Mouse (Mus musculus): Measurements from ENCODE around the gene Sf3a2.

Gene Sf3a2

GRCm38 (mm10) chr10:80775731-80776130, 22.3 kb upstream of the Sf3a2 start:
- in situ Hi-C loops (cut with MboI, MseI), result no loop called here

- in situ Hi-C loops (cut with MboI, MseI), result no loop called here
Measured at GRCm38 (mm10) chr10:80776358-80776869, 21.6 kb upstream of the Sf3a2 start.

- in situ Hi-C loops (cut with MboI, MseI), result no loop called here
Measured at GRCm38 (mm10) chr10:80777123-80777522, 20.9 kb upstream of the Sf3a2 start.

- in situ Hi-C loops (cut with MboI, MseI), result no loop called here
Measured at GRCm38 (mm10) chr10:80779565-80779964, 18.4 kb upstream of the Sf3a2 start.

GRCm38 (mm10) chr10:80784302-80784701, 13.7 kb upstream of the Sf3a2 start:
- in situ Hi-C loops (cut with MboI, MseI), result no loop called here

- in situ Hi-C loops (cut with MboI, MseI), result loop anchor here (5.0 kb wide), 1 partner anchor 68 kb away; no protein-coding TSS in a partner anchor
Measured at GRCm38 (mm10) chr10:80784871-80785270, 13.1 kb upstream of the Sf3a2 start.

- in situ Hi-C loops (cut with MboI, MseI), result loop anchor here (5.0 kb wide), 1 partner anchor 69 kb away; no protein-coding TSS in a partner anchor
Measured at GRCm38 (mm10) chr10:80785963-80786362, 12.0 kb upstream of the Sf3a2 start.

- in situ Hi-C loops (cut with MboI, MseI), result loop anchor here (5.0 kb wide), 1 partner anchor 70 kb away; no protein-coding TSS in a partner anchor
Measured at GRCm38 (mm10) chr10:80787517-80787916, 10.5 kb upstream of the Sf3a2 start.

GRCm38 (mm10) chr10:80790761-80791404, 7.1 kb upstream of the Sf3a2 start:
- in situ Hi-C loops (cut with MboI, MseI), result no loop called here

- in situ Hi-C loops (cut with MboI, MseI), result no loop called here
Measured at GRCm38 (mm10) chr10:80791476-80792174, 6.4 kb upstream of the Sf3a2 start.

GRCm38 (mm10) chr10:80792175-80793032, 5.6 kb upstream of the Sf3a2 start:
- in situ Hi-C loops (cut with MboI, MseI), result no loop called here

GRCm38 (mm10) chr10:80793033-80793784, 4.8 kb upstream of the Sf3a2 start:
- in situ Hi-C loops (cut with MboI, MseI), result no loop called here

- in situ Hi-C loops (cut with MboI, MseI), result no loop called here
Measured at GRCm38 (mm10) chr10:80793803-80794202, 4.2 kb upstream of the Sf3a2 start.

GRCm38 (mm10) chr10:80794750-80795149, 3.2 kb upstream of the Sf3a2 start:
- in situ Hi-C loops (cut with MboI, MseI), result no loop called here

- in situ Hi-C loops (cut with MboI, MseI), result no loop called here
Measured at GRCm38 (mm10) chr10:80796307-80796848, 1.6 kb upstream of the Sf3a2 start.

GRCm38 (mm10) chr10:80797186-80798149, 530 bp upstream of the Sf3a2 start:
- in situ Hi-C loops (cut with MboI, MseI), result no loop called here

GRCm38 (mm10) chr10:80799070-80799566, 1.1 kb downstream of the Sf3a2 start:
- in situ Hi-C loops (cut with MboI, MseI), result no loop called here

- in situ Hi-C loops (cut with MboI, MseI), result no loop called here
Measured at GRCm38 (mm10) chr10:80802204-80802912, 4.4 kb downstream of the Sf3a2 start.

GRCm38 (mm10) chr10:80802996-80803395, 5.0 kb downstream of the Sf3a2 start:
- in situ Hi-C loops (cut with MboI, MseI), result no loop called here
